Comparison of ENCODE assay signal across 8 mouse cellular contexts in genomic region chr9:41585771-41586170, GRCm38 (mm10).
DNase-seq lines count a peak whose midpoint lies in the region; ATAC-seq and TF ChIP-seq lines count a peak whose summit lies in the region.
"Had no signal": no experiment of that assay in that cellular context is flagged by ENCODE, and none has a peak within 500 bp of the region (broad histone marks: within the 10 kb centered on the region; RNA-seq: fewer than 3 reads in every experiment).

No protein-coding gene starts in this region.

- DNase-seq in lung, postnatal 14 days, result no peak
- no peak for DNase-seq in stomach, postnatal 0 days (ENCODE audit: low spot score)
- no peak for DNase-seq in left cerebral cortex, postnatal 10 days (ENCODE audit: extremely low spot score in 1 of 2, low spot score in 2 of 2)
- DNase-seq in adrenal gland, postnatal 4 days (ENCODE audit: low spot score in 2 of 2), result no peak

- no peak for ATAC-seq in lung, embryonic 16.5 days (ENCODE audit: low read depth)
- no peak for ATAC-seq in forebrain, embryonic 13.5 days
- ATAC-seq in limb, embryonic 12.5 days (ENCODE audit: insufficient number of reproducible peaks, insufficient read depth, low FRiP score, low TSS enrichment, low read depth), result no peak
- no peak for ATAC-seq in stomach, postnatal 0 days (ENCODE audit: low FRiP score, low TSS enrichment)

- no peak for TF ChIP-seq EP300 in stomach, postnatal 0 days (optimal IDR thresholded peaks at IDR 0.05)

- no peak overlapping the region for H3K27ac ChIP-seq in lung, embryonic 16.5 days (ENCODE audit: low read length)
- H3K27ac ChIP-seq in forebrain, embryonic 13.5 days, result peak overlapping the region; percentile 98
- peak overlapping the region; percentile 87 for H3K27ac ChIP-seq in limb, embryonic 12.5 days
- 0 out of 2 replicates have a peak overlapping the region, but pooled peaks have one; percentile 36 for H3K27ac ChIP-seq in stomach, postnatal 0 days (replicated peaks)
- H3K27ac ChIP-seq: liver, embryonic 14.5 days had no signal

- intact Hi-C loops in left cerebral cortex, postnatal 10 days (cut with DNase I), result loop anchor here (2.0 kb wide), 2 partner anchors 151 to 365 kb away; no protein-coding TSS in a partner anchor

- 0 out of 2 replicates have a peak overlapping the region, but pooled peaks have one; percentile 9 for H3K4me2 ChIP-seq in lung, embryonic 16.5 days (ENCODE audit: low read depth, low read length)
- H3K4me2 ChIP-seq in forebrain, embryonic 13.5 days, result peak overlapping the region; percentile 82
- H3K4me2 ChIP-seq in limb, embryonic 12.5 days, result peak overlapping the region; percentile 73
- H3K4me2 ChIP-seq in stomach, postnatal 0 days (replicated peaks; ENCODE audit: low read depth), result peak overlapping the region; percentile 28

- H3K4me1 ChIP-seq in lung, embryonic 16.5 days (replicated peaks; ENCODE audit: control insufficient read depth, insufficient read depth, low read length), result peaks cover 13% of the 10 kb centered on the region
- peaks cover 50% of the 10 kb centered on the region for H3K4me1 ChIP-seq in forebrain, embryonic 13.5 days
- H3K4me1 ChIP-seq in limb, embryonic 12.5 days (replicated peaks), result peaks cover 34% of the 10 kb centered on the region
- no peaks in the 10 kb centered on the region; the same call in 1 of the 2 replicates for H3K4me1 ChIP-seq in stomach, postnatal 0 days (replicated peaks; ENCODE audit: control insufficient read depth, insufficient read depth)

- no peak overlapping the region for H3K4me3 ChIP-seq in lung, embryonic 16.5 days (ENCODE audit: low read length)
- peak overlapping the region; percentile 86 for H3K4me3 ChIP-seq in forebrain, embryonic 13.5 days
- H3K4me3 ChIP-seq in limb, embryonic 12.5 days (replicated peaks), result peak overlapping the region; percentile 40
- H3K4me3 ChIP-seq in stomach, postnatal 0 days (ENCODE audit: low read depth, low read length), result no peak overlapping the region

- H3K9me3 ChIP-seq in lung, embryonic 16.5 days (ENCODE audit: control insufficient read depth, low read length), result no peaks in the 10 kb centered on the region
- no peaks in the 10 kb centered on the region for H3K9me3 ChIP-seq in forebrain, embryonic 13.5 days (replicated peaks)
- no peaks in the 10 kb centered on the region for H3K9me3 ChIP-seq in limb, embryonic 12.5 days
- H3K9me3 ChIP-seq in stomach, postnatal 0 days (ENCODE audit: control insufficient read depth, low read length), result no peaks in the 10 kb centered on the region

- no peak for TF ChIP-seq CTCF in stomach, postnatal 0 days (IDR thresholded peaks at IDR 0.05; ENCODE audit: low read depth)

- no peaks in the 10 kb centered on the region for H3K36me3 ChIP-seq in lung, embryonic 16.5 days (ENCODE audit: control insufficient read depth, insufficient read depth, low read length)
- H3K36me3 ChIP-seq in forebrain, embryonic 13.5 days (ENCODE audit: poor library complexity, severe bottlenecking), result peaks cover 41% of the 10 kb centered on the region
- peaks cover 49% of the 10 kb centered on the region for H3K36me3 ChIP-seq in limb, embryonic 12.5 days
- H3K36me3 ChIP-seq in stomach, postnatal 0 days (ENCODE audit: control insufficient read depth, insufficient read depth, low read length), result no peaks in the 10 kb centered on the region; the same call in 1 of the 2 replicates

- H3K27me3 ChIP-seq in lung, embryonic 16.5 days (ENCODE audit: control insufficient read depth, insufficient read depth, low read depth, low read length), result peaks cover 7% of the 10 kb centered on the region
- H3K27me3 ChIP-seq in forebrain, embryonic 13.5 days, result no peaks in the 10 kb centered on the region
- no peaks in the 10 kb centered on the region for H3K27me3 ChIP-seq in limb, embryonic 12.5 days
- H3K27me3 ChIP-seq in stomach, postnatal 0 days (ENCODE audit: control insufficient read depth, insufficient read depth, low read length), result no peaks in the 10 kb centered on the region

- no peak overlapping the region for H3K9ac ChIP-seq in lung, embryonic 16.5 days (ENCODE audit: low read length)
- peak overlapping the region; percentile 97 for H3K9ac ChIP-seq in forebrain, embryonic 13.5 days
- H3K9ac ChIP-seq in limb, embryonic 12.5 days (replicated peaks), result peak overlapping the region; percentile 81
- H3K9ac ChIP-seq in stomach, postnatal 0 days (ENCODE audit: low read length), result no peak overlapping the region; the same call in 1 of the 2 replicates
- H3K9ac ChIP-seq: liver, embryonic 14.5 days had no signal

- WGBS in lung, embryonic 16.5 days, result 60% methylated on average over 5 of the region's 5 CpGs
- 9% methylated on average over 5 of the region's 5 CpGs for WGBS in forebrain, embryonic 13.5 days
- WGBS in limb, embryonic 12.5 days, result 35% methylated on average over 5 of the region's 5 CpGs
- WGBS in stomach, postnatal 0 days, result 27% methylated on average over 5 of the region's 5 CpGs

Comparison
In these comparisons a context has a peak if more than half of its experiments do, and no peak if none do; other contexts are left out.
1. H3K4me2 ChIP-seq: peak in every context shown above with its lines; median percentile 82 in forebrain, embryonic 13.5 days; 73 in limb, embryonic 12.5 days; 28 in stomach, postnatal 0 days; 9 in lung, embryonic 16.5 days.
2. H3K4me3 ChIP-seq: peak in forebrain, embryonic 13.5 days (single experiment) and limb, embryonic 12.5 days (single experiment); none in lung, embryonic 16.5 days (single experiment) and stomach, postnatal 0 days (single experiment).
3. H3K9ac ChIP-seq: peak in forebrain, embryonic 13.5 days (single experiment) and limb, embryonic 12.5 days (single experiment); none in lung, embryonic 16.5 days (single experiment) and stomach, postnatal 0 days (single experiment).